Mouse (Mus musculus): ENCODE measurements around the gene Slc6a20a.
"Not testable (repeated sequence)": the region's sequence is repeated elsewhere in the genome, so short reads cannot be mapped to it uniquely, and the experiment has no call there.

Gene Slc6a20a

GRCm38 (mm10) chr9:123678327-123679105, at the start of gene Slc6a20a, which contains the start of gene Ccr9:
Slc6a20a (minus strand) TSS chr9:123678885.
Ccr9 (plus strand) TSS chr9:123678439.
- DNase-seq (ENCODE audit: low spot score), result peak; percentile 36

- no peak for DNase-seq (ENCODE audit: low spot score)
Measured at GRCm38 (mm10) chr9:123722737-123723493, 44.2 kb upstream of the Slc6a20a start.

GRCm38 (mm10) chr9:123717186-123718008, 38.7 kb upstream of the Slc6a20a start, which contains the start of gene Lztfl1:
Lztfl1 (minus strand) TSS chr9:123717697.
- peak; percentile 100 for DNase-seq (ENCODE audit: low spot score)

- no peak for DNase-seq (ENCODE audit: low spot score)
Measured at GRCm38 (mm10) chr9:123716301-123716700, 37.6 kb upstream of the Slc6a20a start.

GRCm38 (mm10) chr9:123713111-123713510, 34.4 kb upstream of the Slc6a20a start:
- DNase-seq (ENCODE audit: low spot score), result no peak

GRCm38 (mm10) chr9:123709226-123709625, 30.5 kb upstream of the Slc6a20a start:
- DNase-seq (ENCODE audit: low spot score), result no peak

GRCm38 (mm10) chr9:123701822-123702221, 23.1 kb upstream of the Slc6a20a start:
- no peak for DNase-seq (ENCODE audit: low spot score)

GRCm38 (mm10) chr9:123695634-123696302, 17.1 kb upstream of the Slc6a20a start:
- DNase-seq (ENCODE audit: low spot score), result no peak

GRCm38 (mm10) chr9:123688227-123688626, 9.5 kb upstream of the Slc6a20a start:
- DNase-seq (ENCODE audit: low spot score), result no peak

GRCm38 (mm10) chr9:123686206-123686605, 7.5 kb upstream of the Slc6a20a start:
- no peak for DNase-seq (ENCODE audit: low spot score)

- DNase-seq (ENCODE audit: low spot score), result no peak
Measured at GRCm38 (mm10) chr9:123683704-123684103, 5.0 kb upstream of the Slc6a20a start.

GRCm38 (mm10) chr9:123679198-123679597, 513 bp upstream of the Slc6a20a start:
- DNase-seq (ENCODE audit: low spot score), result no peak

- DNase-seq (ENCODE audit: low spot score), result peak; percentile 69
Measured at GRCm38 (mm10) chr9:123665645-123666044, 13.0 kb downstream of the Slc6a20a start.

- DNase-seq (ENCODE audit: low spot score), result not testable (repeated sequence)
Measured at GRCm38 (mm10) chr9:123659986-123660676, 18.6 kb downstream of the Slc6a20a start.

GRCm38 (mm10) chr9:123658981-123659380, 19.7 kb downstream of the Slc6a20a start:
- DNase-seq (ENCODE audit: low spot score), result no peak

- no peak for DNase-seq (ENCODE audit: low spot score)
Measured at GRCm38 (mm10) chr9:123657457-123657856, 21.2 kb downstream of the Slc6a20a start.

GRCm38 (mm10) chr9:123651369-123651768, 27.3 kb downstream of the Slc6a20a start:
- DNase-seq (ENCODE audit: low spot score), result peak; percentile 8

GRCm38 (mm10) chr9:123649785-123650511, 28.7 kb downstream of the Slc6a20a start:
- no peak for DNase-seq (ENCODE audit: low spot score)

- no peak for DNase-seq (ENCODE audit: low spot score)
Measured at GRCm38 (mm10) chr9:123640106-123640505, 38.6 kb downstream of the Slc6a20a start.

GRCm38 (mm10) chr9:123638668-123639089, 40.0 kb downstream of the Slc6a20a start:
- peak; percentile 59 for DNase-seq (ENCODE audit: low spot score)
